Mouse (Mus musculus) stomach, postnatal 0 days (tissue): ENCODE data around the gene Sucnr1.

Experiments
- CTCF ChIP-seq: IDR thresholded peaks from 2 replicates; pipeline ENCODE4 v1.5.1; 2016; ENCODE audit warnings: antibody characterized with exemption, low read depth, mild to moderate bottlenecking, moderate library complexity
- EP300 ChIP-seq: optimal IDR thresholded peaks from 2 replicates; pipeline ENCODE3; 2016; ENCODE audit warnings: antibody characterized with exemption

GRCm38 (mm10) chr3:60114571-60114970, 32.9 kb downstream of the Sucnr1 start:
- TF ChIP-seq EP300 (no peak), CTCF (no peak)
